Mouse (Mus musculus) spleen, adult 10 weeks (tissue): ENCODE measurements around the gene Olfr680-ps1. TPM values are rescaled to one million over a fixed set of nuclear protein-coding genes. Genes with fewer than 3 reads are reported as not detected.

Experiments
- polyA plus RNA-seq: library from polyadenylated mRNA; stranded (reverse); fragments of 350-450 nt; fragmentation: Illumina TruSeq; extraction: RNeasy Lipid Tissue Mini Kit (QIAGEN cat#74804); gene quantifications from one replicate; pipeline ENCODE4 v1.2.3, GENCODE M21; 2015; ENCODE audit warnings: low replicate concordance; ENCODE audit not compliant: insufficient read depth

Gene Olfr680-ps1
- polyA plus RNA-seq: not detected

GRCm38 (mm10) chr7:105092717-105093116, at the start of gene Olfr680-ps1:
Gene Olfr680-ps1, minus strand, starts transcription at chr7:105092817.

GRCm38 (mm10) chr7:105116536-105116935, 23.9 kb upstream of the Olfr680-ps1 start, which contains the start of gene Olfr681:
Gene Olfr681, plus strand, starts transcription at chr7:105116836.

GRCm38 (mm10) chr7:105080905-105081304, 11.7 kb downstream of the Olfr680-ps1 start, which contains the start of gene Olfr679:
Gene Olfr679, plus strand, starts transcription at chr7:105081205.

DNA sequence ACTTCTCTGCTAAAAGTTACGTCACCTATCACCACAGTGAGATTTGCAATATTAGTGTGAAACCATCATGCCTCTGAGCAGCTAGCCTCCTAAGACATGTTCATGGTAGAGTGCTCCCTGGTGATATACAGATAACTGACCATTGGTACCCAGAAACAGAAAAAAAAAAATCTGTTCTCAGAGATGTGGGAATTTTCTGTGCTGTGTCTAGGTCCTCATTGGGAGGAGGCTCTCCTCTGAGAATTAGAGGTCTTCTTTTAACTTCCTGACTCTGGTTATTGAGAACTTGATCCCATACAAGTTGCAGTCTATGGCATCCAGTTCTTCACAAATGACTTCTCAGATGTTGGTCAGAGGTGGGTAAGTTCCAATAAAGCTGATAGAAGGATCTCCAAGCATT, 28.4 kb downstream of the Olfr680-ps1 start, which contains the start of gene Olfr678:
TSS of gene Olfr678 (plus strand) at position 301 of the 400 bp plus-strand sequence.

Other genes with a start within 250 kb of the Olfr680-ps1 start
- not detected for gene Usp17la, start 235.8 kb downstream of the Olfr680-ps1 start, polyA plus RNA-seq
- not detected for gene Olfr665, start 214.8 kb downstream of the Olfr680-ps1 start, polyA plus RNA-seq
- not detected for gene Olfr666, start 196.9 kb downstream of the Olfr680-ps1 start, polyA plus RNA-seq
- gene Olfr667, start 171.3 kb downstream of the Olfr680-ps1 start, polyA plus RNA-seq: not detected
- gene Olfr668, start 164.8 kb downstream of the Olfr680-ps1 start, polyA plus RNA-seq: not detected
- gene Olfr669, start 158.6 kb downstream of the Olfr680-ps1 start, polyA plus RNA-seq: not detected
- not detected for gene Olfr670, start 130.2 kb downstream of the Olfr680-ps1 start, polyA plus RNA-seq
- gene Olfr671, start 113.7 kb downstream of the Olfr680-ps1 start, polyA plus RNA-seq: not detected
- not detected for gene Olfr672, start 90.8 kb downstream of the Olfr680-ps1 start, polyA plus RNA-seq
- not detected for gene Olfr675, start 64.4 kb downstream of the Olfr680-ps1 start, polyA plus RNA-seq
- gene Olfr676, start 60.1 kb downstream of the Olfr680-ps1 start, polyA plus RNA-seq: not detected
- not detected for gene Olfr677, start 41.4 kb downstream of the Olfr680-ps1 start, polyA plus RNA-seq
- not detected for gene Olfr678, start 28.3 kb downstream of the Olfr680-ps1 start, polyA plus RNA-seq
- gene Olfr679, start 11.6 kb downstream of the Olfr680-ps1 start, polyA plus RNA-seq: not detected
- gene Olfr681, start 24.0 kb upstream of the Olfr680-ps1 start, polyA plus RNA-seq: not detected
- not detected for gene Olfr683, start 54.2 kb upstream of the Olfr680-ps1 start, polyA plus RNA-seq
- gene Olfr684, start 70.8 kb upstream of the Olfr680-ps1 start, polyA plus RNA-seq: not detected
- gene Olfr685, start 93.2 kb upstream of the Olfr680-ps1 start, polyA plus RNA-seq: not detected
- not detected for gene Olfr686, start 114.7 kb upstream of the Olfr680-ps1 start, polyA plus RNA-seq
- not detected for gene Olfr688, start 195.3 kb upstream of the Olfr680-ps1 start, polyA plus RNA-seq
- gene Olfr689, start 218.3 kb upstream of the Olfr680-ps1 start, polyA plus RNA-seq: not detected
- gene Olfr690, start 241.3 kb upstream of the Olfr680-ps1 start, polyA plus RNA-seq: not detected
- not detected for gene Olfr691, start 249.5 kb upstream of the Olfr680-ps1 start, polyA plus RNA-seq